Mouse (Mus musculus): ENCODE data around the gene Ins2. TPM values are rescaled to one million over a fixed set of nuclear protein-coding genes. Genes with fewer than 3 reads are reported as not detected.

Ins2 gene
- polyA plus RNA-seq, 1 experiment from 2014 or later: 0.94 TPM

DNA sequence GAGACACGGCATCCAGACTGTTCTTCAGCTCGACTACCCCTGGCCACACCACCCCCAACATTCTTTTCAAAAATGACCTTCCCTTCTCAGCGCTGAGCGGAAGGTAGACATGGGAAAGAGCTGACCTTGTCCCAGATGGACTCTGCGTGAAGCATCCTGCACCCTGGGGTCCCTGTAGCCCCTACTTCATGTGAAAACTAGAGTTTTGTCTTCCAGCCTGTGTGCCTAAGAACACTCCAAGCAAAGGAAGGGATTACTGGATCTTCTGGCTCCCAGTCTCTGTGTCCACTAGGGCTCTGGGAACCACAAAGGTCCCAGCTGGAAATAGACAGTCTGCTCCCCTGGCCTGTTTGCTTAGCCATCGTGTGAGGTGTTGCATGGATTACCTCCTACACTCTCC, 68.0 kb downstream of the Ins2 start:
- no peak overlapping the region for H3K4me2 ChIP-seq (replicated peaks)
- no peak overlapping the region for H3K27ac ChIP-seq (replicated peaks)
- H3K9ac ChIP-seq (replicated peaks): no peak overlapping the region
- WGBS: 70% methylated on average over 6 of the region's 6 CpGs
- no peaks in the 10 kb centered on the region for H3K36me3 ChIP-seq
- H3K27me3 ChIP-seq: no peaks in the 10 kb centered on the region
- H3K4me3 ChIP-seq: no peak overlapping the region
- no peaks in the 10 kb centered on the region for H3K9me3 ChIP-seq
- no peaks in the 10 kb centered on the region for H3K4me1 ChIP-seq
- no peak for ATAC-seq (replicated peaks)

DNA sequence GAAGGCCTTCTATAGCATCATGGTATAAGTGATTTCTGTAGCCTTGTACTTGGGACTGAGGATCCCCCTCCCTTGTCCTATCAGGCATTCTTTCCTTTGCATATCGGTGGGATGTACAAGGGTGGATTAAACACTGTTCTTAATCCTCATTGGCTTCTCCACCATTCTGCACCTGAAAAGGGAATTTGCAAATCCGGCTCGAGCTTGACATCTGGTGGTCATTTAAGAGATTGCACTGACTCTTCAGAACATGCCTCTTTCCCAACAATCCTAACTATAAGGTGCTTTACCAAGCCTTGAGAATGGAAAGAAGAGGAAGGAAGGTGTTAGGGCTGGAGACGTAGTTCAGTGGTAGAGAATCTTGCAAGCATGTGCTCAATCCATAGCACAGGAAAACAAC, 71.1 kb downstream of the Ins2 start:
- Histone ChIP-seq H3K27me3 (no peaks in the 10 kb centered on the region), H3K9me3 (no peaks in the 10 kb centered on the region), H3K9ac (replicated peaks) (no peak overlapping the region), H3K4me2 (replicated peaks) (no peak overlapping the region), H3K4me3 (no peak overlapping the region), H3K4me1 (peaks cover 7% of the 10 kb centered on the region; the same call in 1 of the 2 replicates), H3K36me3 (no peaks in the 10 kb centered on the region), H3K27ac (replicated peaks) (no peak overlapping the region)
- peak; percentile 36; the same call in 1 of the 2 replicates for ATAC-seq (replicated peaks)
- 8% methylated on average over 4 of the region's 4 CpGs for WGBS

GRCm38 (mm10) chr7:142671067-142671466, 72.1 kb downstream of the Ins2 start:
- peaks cover 7% of the 10 kb centered on the region; the same call in 1 of the 2 replicates for H3K4me1 ChIP-seq
- H3K9me3 ChIP-seq: no peaks in the 10 kb centered on the region
- H3K27ac ChIP-seq (replicated peaks): no peak overlapping the region
- peaks cover 6% of the 10 kb centered on the region for H3K27me3 ChIP-seq
- 97% methylated on average over 1 of the region's 1 CpGs for WGBS
- H3K36me3 ChIP-seq: no peaks in the 10 kb centered on the region
- no peak overlapping the region for H3K9ac ChIP-seq (replicated peaks)
- H3K4me2 ChIP-seq (replicated peaks): no peak overlapping the region
- no peak for ATAC-seq (replicated peaks)
- no peak overlapping the region for H3K4me3 ChIP-seq

DNA sequence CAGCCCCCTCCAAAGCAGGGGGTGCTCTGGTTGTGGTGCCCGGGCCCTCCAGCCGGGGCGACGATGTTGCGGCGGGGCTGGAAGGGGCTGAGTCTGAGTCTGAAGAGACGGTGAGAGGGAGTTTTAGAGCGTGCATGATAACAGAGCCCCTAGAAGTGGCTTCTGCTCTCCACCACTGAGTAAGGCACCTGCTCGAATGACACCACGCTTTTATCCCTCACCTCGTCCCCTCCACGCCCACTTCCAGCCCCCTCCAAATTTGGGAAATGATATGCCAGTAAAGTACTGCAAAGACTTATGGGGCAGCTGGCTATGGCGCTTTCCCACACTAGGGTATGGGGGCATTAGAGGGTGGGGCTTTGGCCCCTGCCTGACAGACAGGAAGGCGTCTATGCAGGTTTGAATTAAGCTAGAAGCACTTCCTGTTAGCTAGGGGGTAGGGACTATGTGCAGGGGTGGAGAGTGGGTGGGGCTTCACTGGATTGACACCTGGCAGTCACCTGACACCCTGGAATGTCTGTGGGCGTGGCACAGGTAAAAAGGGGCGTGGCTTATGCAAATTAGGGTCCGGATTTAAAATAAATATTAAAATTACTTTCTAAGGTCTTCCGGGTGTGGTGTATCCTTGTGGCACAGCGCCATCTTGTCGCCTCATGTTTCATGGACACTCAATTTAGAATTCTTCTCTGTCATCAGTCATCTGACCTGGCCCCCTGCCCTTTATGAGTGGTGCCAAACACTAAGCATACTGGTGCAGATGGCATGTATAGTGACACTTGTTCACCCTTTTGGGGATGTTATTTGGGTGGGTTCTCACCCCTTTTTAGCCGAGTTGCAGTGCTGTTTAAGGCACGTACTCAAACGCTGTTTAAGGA, 73.2 kb downstream of the Ins2 start, which contains the start of gene Gm49394:
Gene Gm49394 (minus strand): TSS at position 192 of the 875 bp plus-strand sequence.
- no peak within 1 kb of the TSS for H3K4me3 ChIP-seq
- peak within 1 kb of the TSS; percentile 63; the same call in 1 of the 2 replicates for H3K27ac ChIP-seq (replicated peaks)
- peaks cover 17% of the 10 kb centered on the region for H3K27me3 ChIP-seq
- WGBS: 86% methylated on average over 23 of the region's 23 CpGs
- H3K4me2 ChIP-seq (replicated peaks): no peak within 1 kb of the TSS
- no peak within 1 kb of the TSS for H3K9ac ChIP-seq (replicated peaks)
- peaks cover 7% of the 10 kb centered on the region; the same call in 1 of the 2 replicates for H3K4me1 ChIP-seq
- no peaks in the 10 kb centered on the region for H3K36me3 ChIP-seq
- no peaks in the 10 kb centered on the region for H3K9me3 ChIP-seq
- no peak for ATAC-seq (replicated peaks)

- H3K27me3 ChIP-seq: peaks cover 33% of the 10 kb centered on the region
- peaks cover 12% of the 10 kb centered on the region for H3K4me1 ChIP-seq
- ATAC-seq (replicated peaks): no peak
- H3K4me2 ChIP-seq (replicated peaks): no peak overlapping the region
- H3K4me3 ChIP-seq: no peak overlapping the region
- H3K36me3 ChIP-seq: no peaks in the 10 kb centered on the region
- no peaks in the 10 kb centered on the region for H3K9me3 ChIP-seq
- peak overlapping the region; percentile 63; the same call in 1 of the 2 replicates for H3K27ac ChIP-seq (replicated peaks)
- H3K9ac ChIP-seq (replicated peaks): no peak overlapping the region
- 70% methylated on average over 1 of the region's 1 CpGs for WGBS
Measured at GRCm38 (mm10) chr7:142668328-142668727, 74.9 kb downstream of the Ins2 start.

DNA sequence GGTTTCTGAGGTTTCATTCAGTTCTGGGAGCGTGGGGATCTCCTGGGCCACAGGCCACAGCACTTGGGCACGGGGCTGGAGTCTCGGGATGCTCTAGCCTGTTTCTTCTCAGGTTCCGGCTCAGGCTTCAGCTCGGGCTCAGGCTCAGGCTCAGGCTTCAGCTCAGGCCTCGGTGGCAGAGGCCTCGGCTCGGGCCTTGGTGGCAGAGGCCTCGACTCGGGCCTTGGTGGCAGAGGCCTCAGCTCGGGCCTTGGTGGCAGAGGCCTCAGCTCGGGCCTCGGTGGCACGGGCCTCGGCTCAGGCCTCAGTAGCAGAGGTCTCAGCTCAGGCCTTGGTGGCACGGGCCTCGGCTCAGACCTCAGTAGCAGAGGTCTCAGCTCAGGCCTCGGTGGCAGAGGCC, 75.7 kb downstream of the Ins2 start:
- WGBS: 94% methylated on average over 18 of the region's 18 CpGs
- no peak overlapping the region for H3K27ac ChIP-seq (replicated peaks)
- peaks cover 12% of the 10 kb centered on the region for H3K4me1 ChIP-seq

DNA sequence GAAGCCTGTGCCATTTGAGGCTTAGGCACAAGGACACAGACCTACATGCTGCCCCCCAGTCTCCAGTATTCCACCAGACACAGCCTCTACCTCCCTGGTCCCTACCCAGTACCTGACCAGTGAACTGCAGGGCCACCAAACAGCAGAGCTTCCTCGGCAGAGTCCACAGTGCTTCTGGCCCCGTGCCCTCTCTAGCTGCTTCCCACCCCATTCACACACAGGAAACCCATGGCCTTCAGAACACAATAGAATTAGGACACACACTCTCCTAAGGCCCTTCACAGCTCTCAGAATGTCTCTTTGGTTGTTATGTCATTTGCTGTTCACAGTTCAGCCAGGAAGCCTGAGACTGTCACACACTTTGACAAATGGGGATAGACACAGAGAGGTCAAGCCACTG, 76.5 kb downstream of the Ins2 start, which contains the start of gene Igf2:
Gene Igf2 (minus strand): TSS at position 158 of the 400 bp plus-strand sequence.
- 66% methylated on average over 2 of the region's 2 CpGs for WGBS
- Histone ChIP-seq H3K4me1 (peaks cover 12% of the 10 kb centered on the region), H3K9ac (replicated peaks) (no peak within 1 kb of the TSS), H3K27me3 (peaks cover 48% of the 10 kb centered on the region), H3K9me3 (no peaks in the 10 kb centered on the region), H3K36me3 (no peaks in the 10 kb centered on the region), H3K4me2 (replicated peaks) (no peak within 1 kb of the TSS), H3K27ac (replicated peaks) (no peak within 1 kb of the TSS), H3K4me3 (no peak within 1 kb of the TSS)
- no peak for ATAC-seq (replicated peaks)

More for the DNA sequence above, 75.7 kb downstream of the Ins2 start:
- H3K9me3 ChIP-seq: no peaks in the 10 kb centered on the region
- H3K27me3 ChIP-seq: peaks cover 41% of the 10 kb centered on the region
- no peak overlapping the region for H3K9ac ChIP-seq (replicated peaks)
- no peak overlapping the region for H3K4me2 ChIP-seq (replicated peaks)
- no peak for ATAC-seq (replicated peaks)
- H3K36me3 ChIP-seq: no peaks in the 10 kb centered on the region
- no peak overlapping the region for H3K4me3 ChIP-seq

DNA sequence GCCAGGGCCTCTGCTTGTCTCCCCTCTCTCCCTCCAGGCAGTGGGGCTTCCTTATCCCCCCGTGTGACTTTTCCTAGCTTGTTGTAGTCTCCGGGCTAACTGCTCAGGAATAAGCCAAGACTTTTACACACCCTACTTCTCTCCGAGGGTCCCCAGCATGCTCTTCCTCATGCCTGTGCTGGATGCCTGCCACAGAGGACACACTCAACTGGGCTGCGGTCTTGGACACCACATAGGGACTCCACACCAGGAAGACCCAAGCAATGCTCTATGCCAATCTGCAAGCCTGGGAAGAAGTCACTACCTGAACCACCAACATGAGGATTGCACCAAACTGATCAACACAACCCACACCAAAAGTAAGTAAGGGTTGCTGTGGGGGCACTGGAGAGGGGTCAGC, 77.1 kb downstream of the Ins2 start:
- H3K4me3 ChIP-seq: no peak overlapping the region
- no peaks in the 10 kb centered on the region for H3K36me3 ChIP-seq
- WGBS: 63% methylated on average over 4 of the region's 4 CpGs
- peaks cover 12% of the 10 kb centered on the region for H3K4me1 ChIP-seq
- peaks cover 53% of the 10 kb centered on the region for H3K27me3 ChIP-seq
- ATAC-seq (replicated peaks): no peak
- H3K27ac ChIP-seq (replicated peaks): no peak overlapping the region
- H3K4me2 ChIP-seq (replicated peaks): no peak overlapping the region
- H3K9me3 ChIP-seq: no peaks in the 10 kb centered on the region
- no peak overlapping the region for H3K9ac ChIP-seq (replicated peaks)

DNA sequence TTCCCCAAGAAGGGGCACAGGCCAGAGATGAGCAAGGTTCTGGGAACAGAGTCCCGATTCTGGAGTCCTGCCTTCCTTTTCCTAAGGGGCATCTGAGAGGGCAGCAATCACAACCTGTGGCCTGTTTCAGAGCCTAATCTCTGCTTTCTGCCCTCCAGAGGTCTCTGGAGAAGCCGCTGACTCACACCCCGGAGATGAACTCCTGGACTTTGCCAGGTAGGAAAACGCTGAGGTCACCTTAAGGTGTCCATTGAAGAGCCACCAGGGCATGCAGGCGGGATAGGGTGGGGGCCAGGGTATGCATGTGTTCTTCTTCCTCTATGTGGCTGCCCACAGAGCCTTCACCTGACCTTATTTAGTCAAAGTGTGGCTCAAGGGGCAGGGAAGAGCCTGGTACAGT, 77.8 kb downstream of the Ins2 start:
- Histone ChIP-seq H3K27me3 (peaks cover 61% of the 10 kb centered on the region), H3K4me2 (replicated peaks) (no peak overlapping the region), H3K36me3 (no peaks in the 10 kb centered on the region), H3K4me3 (no peak overlapping the region), H3K27ac (replicated peaks) (no peak overlapping the region), H3K9me3 (no peaks in the 10 kb centered on the region), H3K9ac (replicated peaks) (no peak overlapping the region), H3K4me1 (peaks cover 18% of the 10 kb centered on the region)
- 46% methylated on average over 5 of the region's 5 CpGs for WGBS
- no peak for ATAC-seq (replicated peaks)

GRCm38 (mm10) chr7:142664465-142665029, 78.6 kb downstream of the Ins2 start:
- Histone ChIP-seq H3K4me2 (replicated peaks) (no peak overlapping the region), H3K9me3 (no peaks in the 10 kb centered on the region), H3K9ac (replicated peaks) (no peak overlapping the region), H3K27me3 (peaks cover 69% of the 10 kb centered on the region), H3K4me3 (no peak overlapping the region), H3K36me3 (no peaks in the 10 kb centered on the region), H3K4me1 (peaks cover 24% of the 10 kb centered on the region), H3K27ac (replicated peaks) (no peak overlapping the region)
- WGBS: 5% methylated on average over 9 of the region's 9 CpGs
- ATAC-seq (replicated peaks): 0 out of 2 replicates have a peak, but pooled peaks have one; percentile 25

DNA sequence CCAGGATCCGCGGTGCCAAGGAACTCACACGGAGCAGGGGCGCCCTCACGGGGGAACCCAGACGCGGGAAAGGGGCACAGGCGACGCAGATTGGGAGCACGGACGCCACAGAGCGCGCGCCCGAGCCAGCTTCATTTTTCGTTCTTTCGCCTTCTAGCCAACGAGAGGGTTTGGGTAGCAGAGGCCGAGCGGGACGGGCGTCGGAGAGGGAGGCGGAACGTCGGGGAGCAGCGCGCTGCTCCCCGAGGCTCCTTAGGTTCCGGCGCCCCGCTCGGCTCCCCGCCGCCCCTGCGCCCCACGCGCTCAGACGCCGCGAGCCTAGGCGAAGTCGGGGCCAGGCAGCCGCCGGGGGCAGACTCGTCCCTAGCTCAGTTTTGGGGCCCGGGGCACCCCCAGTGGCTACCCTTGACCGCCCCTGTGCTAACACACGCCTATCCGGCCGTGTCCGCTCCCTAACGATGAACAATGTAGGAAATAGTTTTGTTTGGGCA, 79.2 kb downstream of the Ins2 start:
- Histone ChIP-seq H3K4me1 (peaks cover 30% of the 10 kb centered on the region), H3K4me2 (replicated peaks) (0 out of 2 replicates have a peak overlapping the region, but pooled peaks have one; percentile 11), H3K4me3 (peak overlapping the region; percentile 12), H3K9me3 (no peaks in the 10 kb centered on the region), H3K27ac (replicated peaks) (no peak overlapping the region), H3K27me3 (peaks cover 75% of the 10 kb centered on the region), H3K9ac (replicated peaks) (no peak overlapping the region), H3K36me3 (no peaks in the 10 kb centered on the region)
- under 1% methylated on average over 40 of the region's 53 CpGs for WGBS
- ATAC-seq (replicated peaks): no peak

GRCm38 (mm10) chr7:142663151-142663550, 80.0 kb downstream of the Ins2 start:
- WGBS: 5% methylated on average over 5 of the region's 5 CpGs

More at GRCm38 (mm10) chr7:142663151-142663550, 80.0 kb downstream of the Ins2 start:
- H3K9me3 ChIP-seq: no peaks in the 10 kb centered on the region
- H3K4me2 ChIP-seq (replicated peaks): no peak overlapping the region
- no peak overlapping the region for H3K4me3 ChIP-seq
- ATAC-seq (replicated peaks): no peak
- H3K9ac ChIP-seq (replicated peaks): no peak overlapping the region
- peaks cover 33% of the 10 kb centered on the region for H3K4me1 ChIP-seq
- H3K27ac ChIP-seq (replicated peaks): no peak overlapping the region
- no peaks in the 10 kb centered on the region for H3K36me3 ChIP-seq
- H3K27me3 ChIP-seq: peaks cover 83% of the 10 kb centered on the region
